Mouse (Mus musculus) cerebellum, adult 8-10 months (tissue): ENCODE measurements around the gene Macrod2.

Experiments used
- DNase-seq: peaks from one replicate; pipeline ENCODE4 v3.0.0; 2022

Macrod2 gene

GRCm38 (mm10) chr2:141091320-141091719, 696.2 kb downstream of the Macrod2 start:
- no peak for DNase-seq

GRCm38 (mm10) chr2:141117579-141117978, 722.5 kb downstream of the Macrod2 start:
- no peak for DNase-seq

- no peak for DNase-seq
Measured at GRCm38 (mm10) chr2:141123875-141124274, 728.8 kb downstream of the Macrod2 start.

GRCm38 (mm10) chr2:141125638-141126037, 730.5 kb downstream of the Macrod2 start:
- no peak for DNase-seq

GRCm38 (mm10) chr2:141142266-141142665, 747.2 kb downstream of the Macrod2 start:
- no peak for DNase-seq

GRCm38 (mm10) chr2:141152011-141152772, 757.1 kb downstream of the Macrod2 start:
- no peak for DNase-seq

GRCm38 (mm10) chr2:141155972-141156371, 760.9 kb downstream of the Macrod2 start:
- DNase-seq = peak; percentile 59

GRCm38 (mm10) chr2:141156979-141157593, 762.0 kb downstream of the Macrod2 start:
- no peak for DNase-seq

GRCm38 (mm10) chr2:141158161-141158560, 763.1 kb downstream of the Macrod2 start:
- no peak for DNase-seq

GRCm38 (mm10) chr2:141163918-141164317, 768.8 kb downstream of the Macrod2 start:
- DNase-seq = no peak

GRCm38 (mm10) chr2:141169586-141169985, 774.5 kb downstream of the Macrod2 start:
- no peak for DNase-seq

GRCm38 (mm10) chr2:141173167-141173566, 778.1 kb downstream of the Macrod2 start:
- DNase-seq = no peak

- DNase-seq = no peak
Measured at GRCm38 (mm10) chr2:141173607-141174006, 778.5 kb downstream of the Macrod2 start.

GRCm38 (mm10) chr2:141180656-141181055, 785.5 kb downstream of the Macrod2 start:
- no peak for DNase-seq

- no peak for DNase-seq
Measured at GRCm38 (mm10) chr2:141182034-141182759, 787.1 kb downstream of the Macrod2 start.

GRCm38 (mm10) chr2:141194476-141194875, 799.4 kb downstream of the Macrod2 start:
- no peak for DNase-seq

GRCm38 (mm10) chr2:141200481-141200880, 805.4 kb downstream of the Macrod2 start:
- no peak for DNase-seq

GRCm38 (mm10) chr2:141201303-141202014, 806.4 kb downstream of the Macrod2 start:
- DNase-seq = no peak

- no peak for DNase-seq
Measured at GRCm38 (mm10) chr2:141202015-141202364, 806.9 kb downstream of the Macrod2 start.

- no peak for DNase-seq
Measured at GRCm38 (mm10) chr2:141211346-141211745, 816.2 kb downstream of the Macrod2 start.

GRCm38 (mm10) chr2:141212291-141212690, 817.2 kb downstream of the Macrod2 start:
- no peak for DNase-seq

- DNase-seq = peak; percentile 44
Measured at GRCm38 (mm10) chr2:141217490-141217889, 822.4 kb downstream of the Macrod2 start.

GRCm38 (mm10) chr2:141217925-141218324, 822.8 kb downstream of the Macrod2 start:
- DNase-seq = no peak
